Mouse (Mus musculus): Measurements from ENCODE around the gene Tapbp. TPM values are rescaled to one million over a fixed set of nuclear protein-coding genes. Genes with fewer than 3 reads are reported as not detected.
"Not testable (repeated sequence)": the region's sequence is repeated elsewhere in the genome, so short reads cannot be mapped to it uniquely, and the experiment has no call there.

The Tapbp gene
- polyA plus RNA-seq, 1 experiment, result 28.5 TPM

- Histone ChIP-seq H3K4me3 (replicated peaks; ENCODE audit: insufficient read depth, low read depth, low read length) (no peak overlapping the region), H3K27ac (ENCODE audit: insufficient read depth, low read length) (no peak overlapping the region), H3K27me3 (ENCODE audit: control insufficient read depth, insufficient read depth, low read length) (no peaks in the 10 kb centered on the region), H3K4me1 (ENCODE audit: control insufficient read depth, insufficient read depth, low read length) (no peaks in the 10 kb centered on the region)
- DNase-seq, result no peak
- 72% methylated on average over 4 of the region's 4 CpGs for WGBS
- TF ChIP-seq CTCF (IDR thresholded peaks at IDR 0.05; ENCODE audit: borderline replicate concordance, insufficient read depth, low read depth, low read length), result no peak
- TF ChIP-seq POLR2A (IDR thresholded peaks at IDR 0.05; ENCODE audit: borderline replicate concordance, insufficient read depth, low read length), result no peak
Observed at GRCm38 (mm10) chr17:33900989-33901314, 14.7 kb upstream of the Tapbp start.

- Histone ChIP-seq H3K27ac (ENCODE audit: insufficient read depth, low read length) (no peak overlapping the region), H3K4me3 (replicated peaks; ENCODE audit: insufficient read depth, low read depth, low read length) (no peak overlapping the region), H3K27me3 (ENCODE audit: control insufficient read depth, insufficient read depth, low read length) (no peaks in the 10 kb centered on the region), H3K4me1 (ENCODE audit: control insufficient read depth, insufficient read depth, low read length) (no peaks in the 10 kb centered on the region)
- no peak for TF ChIP-seq CTCF (IDR thresholded peaks at IDR 0.05; ENCODE audit: borderline replicate concordance, insufficient read depth, low read depth, low read length)
- TF ChIP-seq POLR2A (IDR thresholded peaks at IDR 0.05; ENCODE audit: borderline replicate concordance, insufficient read depth, low read length), result no peak
- DNase-seq, result no peak
- 68% methylated on average over 4 of the region's 4 CpGs for WGBS
Observed at GRCm38 (mm10) chr17:33901653-33902052, 14.0 kb upstream of the Tapbp start.

- Histone ChIP-seq H3K4me3 (replicated peaks; ENCODE audit: insufficient read depth, low read depth, low read length) (no peak overlapping the region), H3K4me1 (ENCODE audit: control insufficient read depth, insufficient read depth, low read length) (no peaks in the 10 kb centered on the region), H3K27ac (ENCODE audit: insufficient read depth, low read length) (no peak overlapping the region), H3K27me3 (ENCODE audit: control insufficient read depth, insufficient read depth, low read length) (no peaks in the 10 kb centered on the region)
- WGBS, result 78% methylated on average over 4 of the region's 4 CpGs
- no peak for DNase-seq
- TF ChIP-seq CTCF (IDR thresholded peaks at IDR 0.05; ENCODE audit: borderline replicate concordance, insufficient read depth, low read depth, low read length) (no peak), POLR2A (IDR thresholded peaks at IDR 0.05; ENCODE audit: borderline replicate concordance, insufficient read depth, low read length) (no peak)
Observed at GRCm38 (mm10) chr17:33902079-33902478, 13.6 kb upstream of the Tapbp start.

GRCm38 (mm10) chr17:33902491-33902890 lies 13.2 kb upstream of the Tapbp start:
- 80% methylated on average over 7 of the region's 7 CpGs for WGBS

GRCm38 (mm10) chr17:33903911-33904651 lies 11.6 kb upstream of the Tapbp start:
- WGBS, result 61% methylated on average over 6 of the region's 6 CpGs
- not testable (repeated sequence) for H3K27ac ChIP-seq (ENCODE audit: insufficient read depth, low read length); H3K4me1 ChIP-seq (ENCODE audit: control insufficient read depth, insufficient read depth, low read length); H3K27me3 ChIP-seq (ENCODE audit: control insufficient read depth, insufficient read depth, low read length); DNase-seq; H3K4me3 ChIP-seq (replicated peaks; ENCODE audit: insufficient read depth, low read depth, low read length)

More at GRCm38 (mm10) chr17:33902491-33902890, 13.2 kb upstream of the Tapbp start:
- DNase-seq, result no peak
- no peaks in the 10 kb centered on the region for H3K4me1 ChIP-seq (ENCODE audit: control insufficient read depth, insufficient read depth, low read length)
- no peak overlapping the region for H3K27ac ChIP-seq (ENCODE audit: insufficient read depth, low read length)
- no peak for TF ChIP-seq POLR2A (IDR thresholded peaks at IDR 0.05; ENCODE audit: borderline replicate concordance, insufficient read depth, low read length)
- TF ChIP-seq CTCF (IDR thresholded peaks at IDR 0.05; ENCODE audit: borderline replicate concordance, insufficient read depth, low read depth, low read length), result no peak
- no peak overlapping the region for H3K4me3 ChIP-seq (replicated peaks; ENCODE audit: insufficient read depth, low read depth, low read length)
- H3K27me3 ChIP-seq (ENCODE audit: control insufficient read depth, insufficient read depth, low read length), result no peaks in the 10 kb centered on the region

GRCm38 (mm10) chr17:33904835-33905234 lies 10.9 kb upstream of the Tapbp start, which contains the start of gene Platr17:
TSS of gene Platr17 (plus strand) at chr17:33905135.
- not testable (repeated sequence) for H3K4me1 ChIP-seq (ENCODE audit: control insufficient read depth, insufficient read depth, low read length); DNase-seq; H3K27me3 ChIP-seq (ENCODE audit: control insufficient read depth, insufficient read depth, low read length); H3K27ac ChIP-seq (ENCODE audit: insufficient read depth, low read length); H3K4me3 ChIP-seq (replicated peaks; ENCODE audit: insufficient read depth, low read depth, low read length)
- WGBS, result 24% methylated on average over 4 of the region's 4 CpGs

- DNase-seq, result peak; percentile 66 to 77
- H3K4me3 ChIP-seq (replicated peaks; ENCODE audit: insufficient read depth, low read depth, low read length), result peak overlapping the region; percentile 86
- H3K27me3 ChIP-seq (ENCODE audit: control insufficient read depth, insufficient read depth, low read length), result no peaks in the 10 kb centered on the region
- H3K27ac ChIP-seq (ENCODE audit: insufficient read depth, low read length), result peak overlapping the region; percentile 42
- no peaks in the 10 kb centered on the region; the same call in 1 of the 2 replicates for H3K4me1 ChIP-seq (ENCODE audit: control insufficient read depth, insufficient read depth, low read length)
- WGBS, result under 1% methylated on average over 44 of the region's 44 CpGs
- TF ChIP-seq POLR2A (IDR thresholded peaks at IDR 0.05; ENCODE audit: borderline replicate concordance, insufficient read depth, low read length), result no peak
- TF ChIP-seq CTCF (IDR thresholded peaks at IDR 0.05; ENCODE audit: borderline replicate concordance, insufficient read depth, low read depth, low read length), result no peak
Observed at GRCm38 (mm10) chr17:33908331-33909076, 7.2 kb upstream of the Tapbp start.

All from cerebellum, adult 2 months (tissue).